Mouse (Mus musculus): ENCODE results near the gene Hsd17b1. TPM values are rescaled to one million over a fixed set of nuclear protein-coding genes. Genes with fewer than 3 reads are reported as not detected.

Hsd17b1 gene
- not detected in 2 replicates for polyA plus RNA-seq (2014; fragmentation: Nextera tagmentation; extraction: Ambion mirVana)

- no peak within 1 kb of the TSS for H3K27ac ChIP-seq (ENCODE audit: low read depth)
- ATAC-seq (replicated peaks; ENCODE audit: low FRiP score, low TSS enrichment, low read depth) (no peak), DNase-seq (ENCODE audit: low spot score) (no peak)
- no peak within 1 kb of the TSS for H3K4me3 ChIP-seq (ENCODE audit: low read depth, low read length)
- H3K4me2 ChIP-seq (ENCODE audit: low read length): no peak within 1 kb of the TSS
- H3K36me3 ChIP-seq (ENCODE audit: control insufficient read depth, insufficient read depth, low read length): no peaks in the 10 kb centered on the region
- no peak within 1 kb of the TSS for H3K9ac ChIP-seq (ENCODE audit: low read length)
- WGBS: 69% methylated on average over 9 of the region's 9 CpGs
- H3K9me3 ChIP-seq (ENCODE audit: control insufficient read depth, low read length): no peaks in the 10 kb centered on the region
- H3K4me1 ChIP-seq (replicated peaks; ENCODE audit: control insufficient read depth, insufficient read depth, low read length): peaks cover 7% of the 10 kb centered on the region; the same call in 1 of the 2 replicates
- H3K27me3 ChIP-seq (replicated peaks; ENCODE audit: control insufficient read depth, insufficient read depth, low read length): peaks cover 47% of the 10 kb centered on the region
Measured at GRCm38 (mm10) chr11:101078121-101078520, at the start of gene Hsd17b1. TSS of gene Hsd17b1 (plus strand) at chr11:101078411.

- DNase-seq (ENCODE audit: low spot score) (no peak), ATAC-seq (replicated peaks; ENCODE audit: low FRiP score, low TSS enrichment, low read depth) (no peak)
- peaks cover 65% of the 10 kb centered on the region for H3K36me3 ChIP-seq (ENCODE audit: control insufficient read depth, insufficient read depth, low read length)
- H3K4me2 ChIP-seq (ENCODE audit: low read length): no peak overlapping the region
- H3K27ac ChIP-seq (ENCODE audit: low read depth): no peak overlapping the region
- WGBS: 92% methylated on average over 8 of the region's 8 CpGs
- no peak overlapping the region for H3K9ac ChIP-seq (ENCODE audit: low read length)
- H3K4me3 ChIP-seq (ENCODE audit: low read depth, low read length): no peak overlapping the region
- H3K9me3 ChIP-seq (ENCODE audit: control insufficient read depth, low read length): no peaks in the 10 kb centered on the region
- no peaks in the 10 kb centered on the region for H3K4me1 ChIP-seq (replicated peaks; ENCODE audit: control insufficient read depth, insufficient read depth, low read length)
- no peaks in the 10 kb centered on the region for H3K27me3 ChIP-seq (replicated peaks; ENCODE audit: control insufficient read depth, insufficient read depth, low read length)
Measured at GRCm38 (mm10) chr11:101029320-101029719, 48.9 kb upstream of the Hsd17b1 start.

DNA sequence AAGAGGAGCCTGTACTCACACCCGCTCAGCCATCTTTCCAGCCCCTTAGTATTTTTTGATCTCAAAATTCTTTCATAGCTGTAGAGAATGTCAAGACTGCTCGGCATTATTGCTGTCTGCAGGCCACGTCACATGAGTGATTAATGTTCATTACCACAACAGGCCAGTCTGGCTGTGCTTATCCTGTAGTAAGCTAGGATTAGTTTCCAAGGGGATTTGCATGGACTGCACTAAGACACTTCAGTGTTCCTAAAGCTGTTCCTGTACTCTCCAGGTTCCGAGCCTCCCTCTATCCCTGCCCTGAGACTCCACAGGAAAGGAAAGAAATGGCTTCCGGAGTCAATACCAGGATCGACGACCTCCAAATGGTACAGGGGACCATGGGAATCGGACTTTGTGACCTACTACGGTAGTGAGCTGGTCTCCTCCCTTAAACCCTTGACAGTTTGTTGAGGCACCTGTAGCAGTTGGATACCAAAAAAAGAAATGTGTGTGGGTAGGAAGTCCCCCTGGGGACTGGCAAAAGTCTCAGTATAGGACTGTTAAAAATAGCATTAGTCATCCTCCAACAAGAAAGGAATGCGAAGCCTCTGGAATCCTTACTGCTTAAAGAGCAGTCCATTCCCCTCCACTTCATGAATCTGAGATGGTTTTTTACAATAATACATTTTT is 47.9 kb upstream of the Hsd17b1 start:
- Histone ChIP-seq H3K4me1 (replicated peaks; ENCODE audit: control insufficient read depth, insufficient read depth, low read length) (no peaks in the 10 kb centered on the region), H3K9me3 (ENCODE audit: control insufficient read depth, low read length) (no peaks in the 10 kb centered on the region), H3K36me3 (ENCODE audit: control insufficient read depth, insufficient read depth, low read length) (peaks cover 65% of the 10 kb centered on the region), H3K27me3 (replicated peaks; ENCODE audit: control insufficient read depth, insufficient read depth, low read length) (no peaks in the 10 kb centered on the region), H3K4me3 (ENCODE audit: low read depth, low read length) (no peak overlapping the region), H3K9ac (ENCODE audit: low read length) (no peak overlapping the region), H3K27ac (ENCODE audit: low read depth) (no peak overlapping the region), H3K4me2 (ENCODE audit: low read length) (no peak overlapping the region)
- WGBS: 83% methylated on average over 10 of the region's 10 CpGs
- no peak for DNase-seq (ENCODE audit: low spot score)
- ATAC-seq (replicated peaks; ENCODE audit: low FRiP score, low TSS enrichment, low read depth): no peak

DNA sequence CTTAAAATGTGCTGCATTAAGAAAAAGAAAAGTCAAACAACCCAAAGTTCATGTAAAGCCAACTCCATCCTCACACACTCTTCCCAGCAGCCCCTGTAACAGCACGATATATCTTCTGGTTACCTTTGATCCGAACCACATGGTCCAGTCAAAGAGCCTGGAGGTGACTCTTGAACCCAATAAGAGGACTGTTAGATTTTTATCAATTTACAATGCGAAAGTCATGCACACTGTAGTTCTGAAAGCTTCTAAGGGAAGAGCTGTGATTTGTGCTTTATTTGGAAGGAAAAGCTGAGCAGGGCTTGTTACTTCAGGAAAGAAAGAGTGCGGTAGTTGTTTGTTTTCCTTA is 47.4 kb upstream of the Hsd17b1 start:
- Histone ChIP-seq H3K27me3 (replicated peaks; ENCODE audit: control insufficient read depth, insufficient read depth, low read length) (no peaks in the 10 kb centered on the region), H3K4me1 (replicated peaks; ENCODE audit: control insufficient read depth, insufficient read depth, low read length) (no peaks in the 10 kb centered on the region), H3K27ac (ENCODE audit: low read depth) (no peak overlapping the region), H3K9ac (ENCODE audit: low read length) (no peak overlapping the region), H3K36me3 (ENCODE audit: control insufficient read depth, insufficient read depth, low read length) (peaks cover 67% of the 10 kb centered on the region), H3K9me3 (ENCODE audit: control insufficient read depth, low read length) (no peaks in the 10 kb centered on the region), H3K4me3 (ENCODE audit: low read depth, low read length) (no peak overlapping the region), H3K4me2 (ENCODE audit: low read length) (no peak overlapping the region)
- ATAC-seq (replicated peaks; ENCODE audit: low FRiP score, low TSS enrichment, low read depth) (no peak), DNase-seq (ENCODE audit: low spot score) (no peak)
- 78% methylated on average over 4 of the region's 4 CpGs for WGBS

DNA sequence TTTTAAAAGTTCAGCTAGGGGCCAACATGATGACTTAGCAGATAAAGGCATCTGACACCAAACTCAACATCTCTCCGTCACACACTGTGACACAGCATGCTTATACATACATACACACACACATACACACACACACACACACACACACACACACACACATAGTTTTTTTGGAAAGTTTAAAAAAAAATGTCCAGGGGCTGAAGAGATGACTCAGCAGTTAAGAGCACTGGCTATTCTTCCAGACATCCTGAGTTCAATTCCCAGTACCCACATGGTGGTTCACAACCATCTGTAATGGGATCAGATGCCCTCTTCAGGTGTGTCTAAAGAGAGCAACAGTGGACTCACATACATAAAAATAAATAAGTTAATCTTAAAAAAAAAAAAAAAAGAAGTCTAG is 46.7 kb upstream of the Hsd17b1 start:
- Histone ChIP-seq H3K4me1 (replicated peaks; ENCODE audit: control insufficient read depth, insufficient read depth, low read length) (no peaks in the 10 kb centered on the region), H3K4me3 (ENCODE audit: low read depth, low read length) (no peak overlapping the region), H3K9me3 (ENCODE audit: control insufficient read depth, low read length) (no peaks in the 10 kb centered on the region), H3K27ac (ENCODE audit: low read depth) (no peak overlapping the region), H3K4me2 (ENCODE audit: low read length) (no peak overlapping the region), H3K36me3 (ENCODE audit: control insufficient read depth, insufficient read depth, low read length) (peaks cover 71% of the 10 kb centered on the region), H3K27me3 (replicated peaks; ENCODE audit: control insufficient read depth, insufficient read depth, low read length) (no peaks in the 10 kb centered on the region), H3K9ac (ENCODE audit: low read length) (no peak overlapping the region)
- DNase-seq (ENCODE audit: low spot score) (no peak), ATAC-seq (replicated peaks; ENCODE audit: low FRiP score, low TSS enrichment, low read depth) (no peak)
- WGBS: 95% methylated on average over 1 of the region's 1 CpGs

GRCm38 (mm10) chr11:101033856-101034500 is 44.2 kb upstream of the Hsd17b1 start:
- ATAC-seq (replicated peaks; ENCODE audit: low FRiP score, low TSS enrichment, low read depth) (no peak), DNase-seq (ENCODE audit: low spot score) (no peak)
- no peak overlapping the region for H3K27ac ChIP-seq (ENCODE audit: low read depth)
- no peak overlapping the region for H3K4me3 ChIP-seq (ENCODE audit: low read depth, low read length)
- no peaks in the 10 kb centered on the region for H3K27me3 ChIP-seq (replicated peaks; ENCODE audit: control insufficient read depth, insufficient read depth, low read length)
- 90% methylated on average over 17 of the region's 17 CpGs for WGBS
- H3K36me3 ChIP-seq (ENCODE audit: control insufficient read depth, insufficient read depth, low read length): peaks cover 81% of the 10 kb centered on the region
- H3K9me3 ChIP-seq (ENCODE audit: control insufficient read depth, low read length): no peaks in the 10 kb centered on the region
- no peak overlapping the region for H3K9ac ChIP-seq (ENCODE audit: low read length)
- no peak overlapping the region for H3K4me2 ChIP-seq (ENCODE audit: low read length)
- no peaks in the 10 kb centered on the region for H3K4me1 ChIP-seq (replicated peaks; ENCODE audit: control insufficient read depth, insufficient read depth, low read length)

DNA sequence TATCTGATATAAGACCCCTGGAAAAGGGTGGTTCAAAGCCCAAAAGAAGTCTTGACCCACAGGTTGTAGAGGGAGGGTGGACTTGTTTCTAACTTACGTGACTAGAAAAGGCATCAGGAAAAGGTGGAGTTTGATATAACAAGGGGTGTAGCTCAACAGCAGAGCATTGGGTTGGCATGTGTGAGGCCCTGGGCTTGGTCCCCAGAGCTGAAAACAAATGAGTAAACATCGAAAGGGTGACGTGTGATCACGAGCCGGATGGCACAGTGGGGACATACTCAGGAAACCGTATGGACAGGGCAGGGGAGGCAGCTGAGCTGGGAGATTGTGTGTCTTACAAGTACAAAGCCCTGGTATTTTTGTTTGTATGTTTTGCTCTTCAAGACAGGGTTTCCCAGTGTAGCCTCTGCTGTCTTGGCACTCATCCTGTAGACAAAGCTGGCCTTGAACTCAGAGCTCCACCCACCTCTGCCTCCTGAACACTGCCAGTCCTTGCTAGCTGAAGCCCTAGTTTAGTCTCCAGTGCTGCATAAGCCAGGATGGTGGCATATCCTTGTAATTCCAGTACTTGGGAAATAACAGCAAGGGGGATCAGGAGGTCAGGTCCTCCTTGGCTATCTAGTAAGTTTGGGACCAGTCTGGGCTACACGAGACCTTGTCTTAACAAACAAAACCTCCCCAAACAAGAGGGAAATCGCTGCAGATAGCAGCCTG is 43.4 kb upstream of the Hsd17b1 start:
- no peaks in the 10 kb centered on the region for H3K9me3 ChIP-seq (ENCODE audit: control insufficient read depth, low read length)
- H3K4me2 ChIP-seq (ENCODE audit: low read length): no peak overlapping the region
- ATAC-seq (replicated peaks; ENCODE audit: low FRiP score, low TSS enrichment, low read depth): no peak
- H3K36me3 ChIP-seq (ENCODE audit: control insufficient read depth, insufficient read depth, low read length): peaks cover 81% of the 10 kb centered on the region
- no peak for DNase-seq (ENCODE audit: low spot score)
- no peaks in the 10 kb centered on the region for H3K4me1 ChIP-seq (replicated peaks; ENCODE audit: control insufficient read depth, insufficient read depth, low read length)
- no peak overlapping the region for H3K9ac ChIP-seq (ENCODE audit: low read length)
- no peak overlapping the region for H3K27ac ChIP-seq (ENCODE audit: low read depth)
- H3K27me3 ChIP-seq (replicated peaks; ENCODE audit: control insufficient read depth, insufficient read depth, low read length): no peaks in the 10 kb centered on the region
- WGBS: 91% methylated on average over 8 of the region's 8 CpGs
- H3K4me3 ChIP-seq (ENCODE audit: low read depth, low read length): no peak overlapping the region

DNA sequence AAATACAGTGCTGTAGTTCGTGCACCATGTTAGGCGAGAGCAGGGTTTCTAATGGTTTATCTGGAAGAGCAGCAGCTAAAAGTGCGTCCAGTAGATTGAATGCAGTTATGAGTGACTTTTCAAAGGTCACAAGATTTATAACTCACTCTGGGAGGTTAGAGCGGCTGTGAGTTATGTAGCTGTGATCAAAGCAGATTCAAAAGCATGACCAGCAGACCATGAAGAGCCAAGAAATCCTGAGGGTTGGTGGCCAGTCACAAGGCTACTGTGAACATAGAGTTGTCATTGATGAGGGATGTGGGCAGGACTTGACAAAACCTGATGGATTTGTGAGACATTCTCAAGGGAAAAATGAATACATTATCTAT is 42.9 kb upstream of the Hsd17b1 start:
- Histone ChIP-seq H3K27me3 (replicated peaks; ENCODE audit: control insufficient read depth, insufficient read depth, low read length) (no peaks in the 10 kb centered on the region), H3K4me1 (replicated peaks; ENCODE audit: control insufficient read depth, insufficient read depth, low read length) (no peaks in the 10 kb centered on the region), H3K4me2 (ENCODE audit: low read length) (no peak overlapping the region), H3K27ac (ENCODE audit: low read depth) (no peak overlapping the region), H3K9me3 (ENCODE audit: control insufficient read depth, low read length) (no peaks in the 10 kb centered on the region), H3K36me3 (ENCODE audit: control insufficient read depth, insufficient read depth, low read length) (peaks cover 81% of the 10 kb centered on the region), H3K9ac (ENCODE audit: low read length) (no peak overlapping the region), H3K4me3 (ENCODE audit: low read depth, low read length) (no peak overlapping the region)
- ATAC-seq (replicated peaks; ENCODE audit: low FRiP score, low TSS enrichment, low read depth) (no peak), DNase-seq (ENCODE audit: low spot score) (no peak)
- 85% methylated on average over 4 of the region's 4 CpGs for WGBS

All from intestine, embryonic 14.5 days (tissue).